Mouse (Mus musculus): ENCODE measurements around the gene Pglyrp2. TPM values are rescaled to one million over a fixed set of nuclear protein-coding genes. Genes with fewer than 3 reads are reported as not detected.
A peak's percentile ranks its signal among the peaks of the same experiment; 100 is the strongest.

Gene Pglyrp2
- polyA plus RNA-seq, 1 experiment from 2014 or later = not detected

GRCm38 (mm10) chr17:32364850-32365249, 59.1 kb downstream of the Pglyrp2 start:
- Histone ChIP-seq H3K9me3 (replicated peaks) (no peaks in the 10 kb centered on the region), H3K27me3 (ENCODE audit: low read depth, poor library complexity, severe bottlenecking) (no peaks in the 10 kb centered on the region), H3K4me3 (peak overlapping the region; percentile 95), H3K27ac (peak overlapping the region; percentile 98), H3K4me1 (peaks cover 36% of the 10 kb centered on the region), H3K36me3 (peaks cover 33% of the 10 kb centered on the region)
- DNase-seq (ENCODE audit: low spot score) = no peak
- WGBS = 58% methylated on average over 5 of the region's 5 CpGs

DNA sequence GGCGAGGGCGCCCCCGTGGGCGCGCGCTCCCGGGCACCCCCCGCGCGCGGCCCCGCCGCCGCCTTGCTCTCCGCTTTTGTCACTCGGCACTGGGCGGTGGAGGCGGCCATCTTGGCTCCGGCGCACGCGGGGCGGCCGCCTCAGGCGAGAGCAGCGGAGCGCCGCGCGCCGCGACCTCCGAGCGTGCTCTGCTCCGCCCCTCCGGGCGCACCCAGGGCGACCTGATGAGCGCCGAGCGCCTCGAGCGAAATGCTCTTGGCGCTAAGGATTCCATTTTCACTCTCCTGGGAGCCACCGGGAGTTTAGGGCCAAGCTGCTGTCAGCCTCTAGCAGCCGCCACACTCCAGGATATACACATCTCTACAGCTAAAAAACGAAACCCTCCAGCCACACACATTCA, 59.6 kb downstream of the Pglyrp2 start:
- 1% methylated on average over 47 of the region's 47 CpGs for WGBS
- DNase-seq (ENCODE audit: low spot score) = peak; percentile 93
- Histone ChIP-seq H3K27me3 (ENCODE audit: low read depth, poor library complexity, severe bottlenecking) (no peaks in the 10 kb centered on the region), H3K9me3 (replicated peaks) (no peaks in the 10 kb centered on the region), H3K27ac (peak overlapping the region; percentile 98), H3K36me3 (peaks cover 38% of the 10 kb centered on the region), H3K4me3 (peak overlapping the region; percentile 95), H3K4me1 (peaks cover 36% of the 10 kb centered on the region)

DNA sequence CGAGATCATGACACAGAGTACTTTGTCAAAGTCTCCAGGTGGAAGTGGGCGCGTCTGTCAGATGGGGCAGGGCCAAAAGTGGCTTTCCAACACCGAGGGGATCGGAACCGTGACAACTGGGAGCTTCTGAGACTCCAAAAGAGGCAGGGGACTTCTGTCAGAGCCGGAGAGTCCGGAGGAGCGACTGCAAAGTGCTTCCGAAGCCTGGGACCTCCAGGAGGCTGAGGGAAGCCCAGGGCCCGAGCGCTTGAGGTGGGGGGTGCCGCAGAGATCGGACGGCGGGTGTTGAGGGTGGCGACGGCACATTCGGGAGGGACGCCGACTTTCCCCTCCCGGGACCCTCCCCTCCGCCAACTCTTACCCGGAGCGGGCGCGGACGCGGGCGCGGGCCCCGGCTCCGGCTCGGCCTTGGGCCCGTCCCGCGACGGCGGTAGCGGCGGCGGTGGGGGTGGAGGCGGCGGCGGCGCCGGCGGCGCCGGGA, 60.1 kb downstream of the Pglyrp2 start:
- Histone ChIP-seq H3K4me3 (peak overlapping the region; percentile 95), H3K4me1 (peaks cover 33% of the 10 kb centered on the region), H3K9me3 (replicated peaks) (no peaks in the 10 kb centered on the region), H3K27ac (peak overlapping the region; percentile 98), H3K27me3 (ENCODE audit: low read depth, poor library complexity, severe bottlenecking) (no peaks in the 10 kb centered on the region), H3K36me3 (peaks cover 43% of the 10 kb centered on the region)
- peak; percentile 58 for DNase-seq (ENCODE audit: low spot score)
- WGBS = 3% methylated on average over 41 of the region's 50 CpGs

DNA sequence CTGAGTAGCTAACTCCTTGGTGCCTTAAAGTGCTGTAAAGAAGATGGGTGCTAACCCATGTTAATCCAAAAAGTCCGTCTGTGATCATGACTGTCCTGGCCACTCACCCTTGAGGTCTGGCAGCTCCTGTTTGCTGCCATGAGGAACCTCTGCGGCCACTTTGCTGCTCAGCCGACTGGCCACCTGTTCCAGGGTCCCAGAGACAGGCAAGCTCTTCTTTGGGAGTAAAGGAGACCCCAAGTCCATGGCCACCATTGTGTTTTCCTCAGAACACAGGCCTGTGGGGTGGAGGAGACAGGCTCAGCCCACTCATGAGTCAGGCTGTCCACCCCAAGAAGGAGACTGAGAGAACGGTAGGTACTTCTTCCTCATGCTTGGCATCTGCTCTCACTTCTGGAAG, 61.3 kb downstream of the Pglyrp2 start:
- H3K27ac ChIP-seq = peak overlapping the region; percentile 26; the same call in 1 of the 2 replicates
- H3K36me3 ChIP-seq = peaks cover 55% of the 10 kb centered on the region
- WGBS = 86% methylated on average over 4 of the region's 4 CpGs

More for the DNA sequence above, 61.3 kb downstream of the Pglyrp2 start:
- DNase-seq (ENCODE audit: low spot score) = no peak
- Histone ChIP-seq H3K4me3 (peak overlapping the region; percentile 95), H3K27me3 (ENCODE audit: low read depth, poor library complexity, severe bottlenecking) (no peaks in the 10 kb centered on the region), H3K4me1 (peaks cover 27% of the 10 kb centered on the region), H3K9me3 (replicated peaks) (no peaks in the 10 kb centered on the region)

Small RNAs within 50 kb of the gene (microRNA-seq; reads per million reads assigned to microRNA genes)
- gene Gm22201 = not detected

Other genes starting within 250 kb of the Pglyrp2 start
- 0.11 TPM in 1 of 2 replicates, not detected in the other for gene Ephx3, start 234.6 kb downstream of the Pglyrp2 start, polyA plus RNA-seq (2016; fragmentation: Nextera tagmentation; extraction: Ambion mirVana)
- 132 and 134 TPM in 2 replicates for gene Brd4, start 139.4 kb downstream of the Pglyrp2 start, polyA plus RNA-seq (2016; fragmentation: Nextera tagmentation; extraction: Ambion mirVana)
- 142 and 157 TPM in 2 replicates for gene Akap8, start 102.9 kb downstream of the Pglyrp2 start, polyA plus RNA-seq (2016; fragmentation: Nextera tagmentation; extraction: Ambion mirVana)
- gene Akap8l, start 73.6 kb downstream of the Pglyrp2 start, polyA plus RNA-seq (2016; fragmentation: Nextera tagmentation; extraction: Ambion mirVana) = 84.7 and 106 TPM in 2 replicates
- 36.7 and 37.2 TPM in 2 replicates for gene Wiz, start 34.7 kb downstream of the Pglyrp2 start, polyA plus RNA-seq (2016; fragmentation: Nextera tagmentation; extraction: Ambion mirVana)
- gene Rasal3, start 20.6 kb downstream of the Pglyrp2 start, polyA plus RNA-seq (2016; fragmentation: Nextera tagmentation; extraction: Ambion mirVana) = 0.33 and 0.53 TPM in 2 replicates
- not detected in 2 replicates for gene Cyp4f39, start 28.6 kb upstream of the Pglyrp2 start, polyA plus RNA-seq (2016; fragmentation: Nextera tagmentation; extraction: Ambion mirVana)
- 5.6 and 9.2 TPM in 2 replicates for gene Cyp4f17, start 81.9 kb upstream of the Pglyrp2 start, polyA plus RNA-seq (2016; fragmentation: Nextera tagmentation; extraction: Ambion mirVana)
- 13.4 and 19.2 TPM in 2 replicates for gene Cyp4f16, start 112.4 kb upstream of the Pglyrp2 start, polyA plus RNA-seq (2016; fragmentation: Nextera tagmentation; extraction: Ambion mirVana)
- not detected in 2 replicates for gene Cyp4f37, start 197.1 kb upstream of the Pglyrp2 start, polyA plus RNA-seq (2016; fragmentation: Nextera tagmentation; extraction: Ambion mirVana)
- not detected in 2 replicates for gene Cyp4f40, start 234.7 kb upstream of the Pglyrp2 start, polyA plus RNA-seq (2016; fragmentation: Nextera tagmentation; extraction: Ambion mirVana)

Measured in limb, embryonic 10.5 days (tissue).